Mouse (Mus musculus): Measurements from ENCODE around the gene Jag2. TPM values are rescaled to one million over a fixed set of nuclear protein-coding genes. Genes with fewer than 3 reads are reported as not detected.

Jag2 gene
- total RNA-seq (2021), result 10 to 100 TPM; 13.2 to 23.1 TPM
- long read RNA-seq, experiment 1, full-length matches to known transcripts, result 6 of 16 reads
- long read RNA-seq, experiment 1, partial matches to known transcripts, result 7 of 16 reads
- long read RNA-seq, experiment 1, other reads (novel, unspliced or antisense), result 3 of 16 reads
- long read RNA-seq, experiment 2, full-length matches to known transcripts, result 5 of 9 reads
- long read RNA-seq, experiment 2, partial matches to known transcripts, result 0 of 9 reads
- long read RNA-seq, experiment 2, other reads (novel, unspliced or antisense), result 4 of 9 reads

GRCm38 (mm10) chr12:112929562-112930352, at the start of gene Jag2:
Gene Jag2 (minus strand): TSS chr12:112929776.
- DNase-seq, result peak; percentile 65

GRCm38 (mm10) chr12:112977156-112977555, 47.6 kb upstream of the Jag2 start:
- no peak for DNase-seq

DNA sequence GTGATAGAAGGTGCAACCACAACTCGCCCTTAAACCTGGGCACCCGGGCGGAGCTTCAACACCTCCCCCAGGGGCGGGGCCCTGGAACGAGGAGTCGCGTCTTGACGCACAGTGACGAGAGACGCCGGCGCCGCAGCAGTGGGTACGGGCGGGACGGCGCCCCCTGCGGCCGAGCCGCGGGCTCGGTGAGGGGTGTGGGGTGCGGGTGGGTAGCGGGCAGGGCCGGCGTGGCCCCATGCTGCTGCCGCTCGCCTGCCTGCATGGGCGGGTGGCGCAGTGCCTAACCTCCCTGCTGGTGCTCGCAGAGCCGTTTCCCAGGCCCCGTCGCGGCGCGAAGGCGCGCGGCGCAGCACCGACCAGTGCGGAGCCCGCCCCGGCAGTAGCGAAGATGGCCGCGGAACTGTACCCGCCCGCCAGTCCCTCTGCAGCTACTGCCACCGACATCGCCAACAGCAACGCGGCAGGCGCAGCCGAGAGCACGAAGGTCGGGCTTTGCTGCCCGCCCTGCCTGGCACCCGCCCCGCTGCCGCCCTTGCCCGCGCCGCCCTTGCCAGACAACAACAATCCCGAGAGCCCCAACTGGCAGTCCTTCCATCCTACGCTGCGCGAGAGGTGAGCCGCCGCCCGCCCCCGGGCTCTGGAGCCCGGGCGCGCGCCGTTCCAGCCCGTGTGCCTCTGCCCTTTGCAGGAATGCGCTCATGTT, 46.9 kb upstream of the Jag2 start, which contains the start of gene Btbd6:
Gene Btbd6, plus strand, starts transcription at position 112 of the 703 bp plus-strand sequence.
- DNase-seq, result peak; percentile 95

DNA sequence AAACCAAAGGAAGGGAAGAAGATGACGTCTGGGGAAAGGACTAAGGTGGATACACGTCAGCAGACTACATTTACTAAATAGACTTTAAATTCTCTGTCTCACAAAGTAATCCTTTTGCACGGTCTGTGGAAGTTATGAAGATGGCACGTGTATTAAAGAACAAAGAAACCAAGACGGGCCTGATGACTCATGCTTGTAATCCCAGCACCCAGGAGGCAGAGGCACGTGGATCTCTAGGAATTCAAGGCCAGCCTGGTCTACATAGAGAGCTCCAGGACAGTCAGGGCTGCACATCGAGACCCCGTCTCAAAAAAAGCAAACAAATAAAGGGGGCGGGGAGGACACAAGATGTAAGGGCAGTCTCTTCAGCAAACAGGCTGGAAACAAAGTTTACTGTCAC, 45.2 kb upstream of the Jag2 start:
- DNase-seq, result no peak

DNA sequence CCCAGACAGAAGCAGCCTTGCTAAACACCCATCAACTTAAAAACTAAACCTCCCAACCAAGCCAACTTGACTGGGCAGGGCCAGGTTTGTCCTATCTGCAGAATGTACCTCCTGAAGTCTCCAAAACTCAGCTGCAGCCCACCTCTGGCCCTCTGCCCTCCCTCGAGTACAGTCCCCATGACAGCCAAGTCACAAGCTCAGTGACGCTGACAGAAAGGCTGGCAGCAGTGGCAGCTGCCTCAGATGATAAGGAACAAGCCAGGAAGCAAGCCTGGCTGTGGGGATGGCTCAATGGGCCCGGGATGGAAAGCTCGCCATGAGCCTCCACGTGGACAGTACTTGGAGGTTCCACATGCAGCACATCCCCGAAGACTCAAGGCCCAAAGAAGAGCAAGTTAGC, 40.0 kb upstream of the Jag2 start:
- DNase-seq, result no peak

DNA sequence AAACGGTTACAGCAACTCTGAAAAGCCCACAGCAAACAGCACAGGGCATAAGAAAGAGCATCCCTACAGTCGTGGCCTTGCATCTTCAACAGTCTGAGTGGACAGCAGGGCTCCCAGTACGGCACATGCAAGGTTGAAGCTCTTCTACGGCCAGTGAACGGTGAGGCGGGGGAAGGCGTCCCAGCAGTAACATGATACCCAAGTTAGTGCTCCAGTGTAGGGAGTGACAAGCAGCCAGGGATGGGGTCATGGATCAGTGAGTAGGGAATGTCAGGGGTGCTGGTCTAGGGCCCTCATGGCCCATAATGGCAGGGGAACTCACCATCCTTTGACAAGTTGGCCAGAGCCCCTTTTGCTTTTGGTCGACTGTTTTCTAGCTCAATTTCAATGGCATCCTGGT, 39.4 kb upstream of the Jag2 start:
- DNase-seq, result no peak

DNA sequence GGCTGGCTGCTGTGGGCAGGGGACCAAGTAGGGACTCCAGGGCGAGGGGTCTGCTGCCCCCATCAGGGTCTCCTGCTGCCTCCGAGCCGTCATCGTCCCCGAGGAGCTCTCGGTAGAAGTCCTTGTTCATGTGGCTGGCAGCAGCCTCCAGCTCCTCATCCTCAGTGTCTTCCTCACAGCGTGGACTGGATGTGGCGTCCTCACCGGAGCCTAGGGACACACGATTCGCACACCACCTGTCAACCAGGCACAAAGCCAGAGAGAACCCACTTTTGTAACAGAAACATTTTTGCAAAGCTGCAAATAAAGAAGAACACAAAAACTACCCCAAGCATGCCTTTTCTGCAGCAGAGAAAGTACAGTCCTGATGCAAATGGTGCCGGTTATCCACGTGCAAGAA, 36.2 kb upstream of the Jag2 start:
- no peak for DNase-seq

GRCm38 (mm10) chr12:112961872-112962271, 32.3 kb upstream of the Jag2 start:
- DNase-seq, result no peak

GRCm38 (mm10) chr12:112961428-112961827, 31.9 kb upstream of the Jag2 start:
- no peak for DNase-seq

- DNase-seq, result no peak
Observed at GRCm38 (mm10) chr12:112959421-112959820, 29.8 kb upstream of the Jag2 start.

DNA sequence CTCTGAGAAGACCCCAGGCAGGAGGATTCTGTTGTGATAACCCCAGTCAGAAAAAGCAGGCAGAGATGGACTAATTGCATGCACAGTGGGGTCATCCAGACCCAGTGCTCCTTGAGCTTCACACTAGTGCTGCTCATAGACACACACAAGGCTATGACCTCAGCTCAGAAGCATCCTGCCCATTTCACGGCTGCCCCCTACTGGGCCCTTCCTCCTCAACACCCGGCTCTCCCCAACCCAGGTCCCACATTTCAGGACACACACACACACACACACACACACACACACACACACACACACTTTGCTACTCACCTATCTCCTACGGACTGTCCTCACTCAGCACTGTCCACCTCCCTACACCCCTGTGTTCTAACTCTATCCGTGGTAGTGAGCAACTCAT, 28.7 kb upstream of the Jag2 start:
- peak; percentile 72 for DNase-seq

DNA sequence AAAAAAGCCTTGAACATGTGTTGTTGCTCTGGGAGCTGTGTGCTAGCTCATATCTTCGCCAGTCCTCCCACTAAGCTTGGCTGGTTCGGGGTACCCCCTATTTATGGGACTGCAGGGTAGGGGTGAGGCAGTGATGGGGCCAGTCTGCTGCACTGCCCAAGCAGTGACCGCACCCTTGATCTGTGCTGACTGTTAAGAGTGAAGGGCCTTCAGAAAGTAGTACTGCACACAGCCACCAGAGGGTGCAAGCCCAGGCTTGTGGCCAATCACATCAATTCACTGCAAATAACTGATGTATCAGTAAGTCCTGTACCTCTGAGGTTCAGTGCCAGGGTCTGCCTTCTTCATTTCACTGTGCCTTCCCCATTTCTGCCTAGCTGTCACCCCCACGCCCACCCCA, 26.2 kb upstream of the Jag2 start:
- DNase-seq, result peak; percentile 86

DNA sequence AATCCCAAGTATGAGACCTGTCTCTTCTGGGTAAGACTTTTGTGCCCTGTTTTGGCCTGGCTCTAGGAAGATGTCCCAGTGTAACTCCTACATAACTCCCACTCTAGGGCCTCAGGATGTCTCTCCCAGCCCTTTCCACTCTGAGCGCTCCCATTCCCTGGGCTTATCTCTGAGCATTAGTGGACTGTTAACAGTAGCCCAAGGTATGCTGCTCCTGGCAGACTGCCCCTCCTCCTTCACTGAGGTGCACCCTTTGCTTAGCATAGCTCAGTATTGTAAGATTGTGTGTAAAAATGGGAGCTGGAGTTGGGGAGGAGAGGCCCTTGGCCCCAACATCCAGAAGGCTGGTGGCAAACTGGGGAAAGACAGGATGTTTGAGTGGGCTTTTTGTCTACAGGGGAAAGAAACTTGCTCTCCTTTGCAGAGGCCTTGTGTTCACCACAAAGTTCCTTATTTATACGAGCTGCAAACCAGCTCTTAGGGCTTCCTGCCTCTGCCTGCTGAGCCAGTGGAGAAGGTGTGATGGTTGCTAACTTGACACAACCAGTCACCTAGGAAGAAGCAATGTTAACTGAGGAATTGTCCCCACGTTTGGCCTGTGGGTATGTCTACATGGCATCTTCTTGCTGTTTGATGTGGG, 23.5 kb upstream of the Jag2 start:
- no peak for DNase-seq

GRCm38 (mm10) chr12:112952433-112952832, 22.9 kb upstream of the Jag2 start:
- DNase-seq, result peak; percentile 86

DNA sequence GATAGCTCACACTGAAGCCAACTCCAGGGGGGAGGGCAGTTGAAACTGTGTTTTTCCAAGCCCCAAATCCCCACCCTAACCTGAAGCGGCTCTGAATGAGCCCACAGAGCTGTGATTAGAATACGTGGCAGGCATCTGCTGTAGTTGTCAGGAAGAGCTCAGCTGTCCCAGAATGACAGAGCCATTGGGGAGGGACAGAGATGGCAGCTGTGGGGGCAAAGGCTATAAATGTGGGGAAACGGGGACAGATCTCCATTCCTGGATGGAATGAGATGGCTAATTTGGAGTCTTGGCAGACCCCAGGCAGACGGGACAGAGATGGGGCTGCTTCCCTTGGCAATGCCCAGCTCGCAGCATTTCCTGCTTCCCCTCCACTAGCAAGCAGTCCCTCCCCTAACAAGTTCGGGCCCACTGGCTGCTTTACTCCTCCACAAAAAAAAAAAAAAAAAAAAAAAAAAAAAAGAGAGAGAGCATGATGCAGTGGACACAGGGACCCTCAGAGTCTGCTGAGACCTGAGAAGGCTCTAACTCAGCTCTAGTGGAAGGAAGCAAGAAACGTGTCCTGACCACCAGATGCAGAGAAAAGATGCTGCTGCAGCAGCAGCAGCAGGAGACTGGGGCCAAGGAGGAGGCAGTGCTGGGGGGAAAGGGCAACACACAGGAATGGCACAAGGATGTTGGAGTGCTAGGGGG, 21.7 kb upstream of the Jag2 start:
- no peak for DNase-seq

GRCm38 (mm10) chr12:112950761-112951129, 21.2 kb upstream of the Jag2 start:
- no peak for DNase-seq

DNA sequence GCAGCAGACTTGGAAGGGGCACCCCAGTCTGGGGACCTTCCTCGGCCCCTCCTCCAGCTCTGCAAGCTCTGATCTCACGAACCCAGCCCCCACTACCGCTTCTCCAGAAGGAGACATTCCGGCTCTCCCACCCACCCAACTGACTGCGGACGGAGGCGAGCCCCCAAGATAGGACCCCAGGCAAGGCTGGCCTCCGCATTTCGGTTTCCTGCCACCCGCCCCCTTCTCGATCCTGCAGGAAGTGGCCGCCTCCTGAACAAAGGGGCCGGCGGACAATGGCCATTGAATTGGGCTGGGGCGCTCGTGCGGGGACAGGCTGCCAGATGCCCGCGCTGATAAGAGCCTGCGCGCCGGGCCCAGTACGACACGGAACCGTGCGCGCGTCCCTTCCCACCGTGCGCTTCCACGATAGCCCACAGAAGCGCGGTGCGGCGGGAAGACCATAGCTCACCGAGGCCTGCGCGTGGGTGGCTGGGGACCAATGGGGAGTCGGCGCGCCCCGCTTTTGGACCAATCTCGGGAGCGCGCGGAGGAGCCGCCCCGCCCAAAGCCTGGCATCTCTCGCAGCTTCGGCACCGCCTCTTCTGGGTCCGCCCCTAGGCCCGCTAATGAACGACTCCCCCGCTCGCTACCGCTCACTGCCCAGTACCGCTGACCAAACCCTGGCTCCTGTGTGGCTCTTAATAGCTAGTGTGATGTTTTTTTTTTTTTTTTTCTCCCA, 20.6 kb upstream of the Jag2 start:
- peak; percentile 93 for DNase-seq

DNA sequence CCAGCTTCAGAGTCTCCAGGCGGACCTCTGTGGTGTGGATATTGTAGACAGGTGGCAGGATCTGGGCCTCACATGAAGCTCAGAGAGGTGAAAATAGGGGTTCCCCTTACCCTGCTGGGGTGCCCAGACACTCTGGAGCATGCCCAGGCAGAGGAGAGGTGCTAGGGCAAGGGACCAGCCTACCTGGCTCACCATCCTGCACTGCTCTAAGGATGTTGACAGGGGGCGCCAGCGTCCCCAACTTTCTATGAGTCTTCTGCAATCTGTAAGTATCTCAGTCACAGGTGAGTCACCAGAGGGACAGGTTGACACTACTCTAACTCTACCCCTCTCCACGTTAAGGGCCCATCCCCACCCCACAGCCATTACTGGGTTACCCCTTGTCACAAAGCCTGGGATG, 17.7 kb upstream of the Jag2 start:
- no peak for DNase-seq

- DNase-seq, result no peak
Observed at GRCm38 (mm10) chr12:112943669-112944068, 14.1 kb upstream of the Jag2 start.

- peak; percentile 89 for DNase-seq
Observed at GRCm38 (mm10) chr12:112941776-112942713, 12.5 kb upstream of the Jag2 start, which contains the start of gene Nudt14. Gene Nudt14 (minus strand): TSS chr12:112942124.

All from adrenal gland, postnatal 10 days (tissue).